Mouse (Mus musculus): ENCODE measurements around the gene Gm10320. TPM values are rescaled to one million over a fixed set of nuclear protein-coding genes. Genes with fewer than 3 reads are reported as not detected.

Gm10320 gene
- polyA plus RNA-seq, 1 experiment from 2014 or later, result 1.7 TPM

GRCm38 (mm10) chr13:98523719-98524316 is 32.0 kb upstream of the Gm10320 start:
- Histone ChIP-seq H3K4me2 (no peak overlapping the region), H3K27me3 (peaks cover 5% of the 10 kb centered on the region; the same call in 1 of the 2 replicates), H3K9ac (replicated peaks) (no peak overlapping the region), H3K4me3 (replicated peaks) (no peak overlapping the region), H3K4me1 (replicated peaks) (peaks cover 11% of the 10 kb centered on the region), H3K36me3 (no peaks in the 10 kb centered on the region), H3K9me3 (peaks cover 10% of the 10 kb centered on the region; the same call in 1 of the 2 replicates), H3K27ac (no peak overlapping the region)
- WGBS, result 32% methylated on average over 6 of the region's 6 CpGs
- peak; percentile 81 for ATAC-seq (ENCODE audit: insufficient number of reproducible peaks, insufficient read depth, low FRiP score, low TSS enrichment, low read depth)

- Histone ChIP-seq H3K4me2 (peak overlapping the region; percentile 23), H3K9me3 (peaks cover 10% of the 10 kb centered on the region; the same call in 1 of the 2 replicates), H3K27me3 (peaks cover 11% of the 10 kb centered on the region; the same call in 1 of the 2 replicates), H3K27ac (no peak overlapping the region), H3K9ac (replicated peaks) (no peak overlapping the region), H3K36me3 (no peaks in the 10 kb centered on the region), H3K4me1 (replicated peaks) (peaks cover 13% of the 10 kb centered on the region), H3K4me3 (replicated peaks) (0 out of 2 replicates have a peak overlapping the region, but pooled peaks have one; percentile 8)
- WGBS, result 8% methylated on average over 11 of the region's 11 CpGs
- ATAC-seq (ENCODE audit: insufficient number of reproducible peaks, insufficient read depth, low FRiP score, low TSS enrichment, low read depth), result no peak
Measured at GRCm38 (mm10) chr13:98518341-98518740, 26.5 kb upstream of the Gm10320 start.

GRCm38 (mm10) chr13:98517666-98518065 is 25.9 kb upstream of the Gm10320 start:
- H3K4me2 ChIP-seq, result no peak overlapping the region
- no peaks in the 10 kb centered on the region for H3K36me3 ChIP-seq
- ATAC-seq (ENCODE audit: insufficient number of reproducible peaks, insufficient read depth, low FRiP score, low TSS enrichment, low read depth), result no peak
- 31% methylated on average over 5 of the region's 5 CpGs for WGBS
- peaks cover 11% of the 10 kb centered on the region; the same call in 1 of the 2 replicates for H3K27me3 ChIP-seq
- no peak overlapping the region for H3K9ac ChIP-seq (replicated peaks)
- no peak overlapping the region for H3K4me3 ChIP-seq (replicated peaks)
- no peak overlapping the region for H3K27ac ChIP-seq
- peaks cover 10% of the 10 kb centered on the region; the same call in 1 of the 2 replicates for H3K9me3 ChIP-seq
- H3K4me1 ChIP-seq (replicated peaks), result peaks cover 13% of the 10 kb centered on the region

GRCm38 (mm10) chr13:98516985-98517384 is 25.2 kb upstream of the Gm10320 start:
- H3K4me1 ChIP-seq (replicated peaks), result peaks cover 13% of the 10 kb centered on the region
- H3K36me3 ChIP-seq, result no peaks in the 10 kb centered on the region
- ATAC-seq (ENCODE audit: insufficient number of reproducible peaks, insufficient read depth, low FRiP score, low TSS enrichment, low read depth), result no peak
- 77% methylated on average over 4 of the region's 4 CpGs for WGBS
- H3K4me3 ChIP-seq (replicated peaks), result no peak overlapping the region
- H3K4me2 ChIP-seq, result no peak overlapping the region
- no peak overlapping the region for H3K9ac ChIP-seq (replicated peaks)
- H3K9me3 ChIP-seq, result 0 out of 2 replicates have a peak, but pooled peaks cover 4% of the 10 kb centered on the region
- no peak overlapping the region for H3K27ac ChIP-seq
- peaks cover 11% of the 10 kb centered on the region; the same call in 1 of the 2 replicates for H3K27me3 ChIP-seq

GRCm38 (mm10) chr13:98512066-98512465 is 20.3 kb upstream of the Gm10320 start:
- Histone ChIP-seq H3K4me2 (no peak overlapping the region), H3K9me3 (no peaks in the 10 kb centered on the region), H3K36me3 (no peaks in the 10 kb centered on the region), H3K4me3 (replicated peaks) (no peak overlapping the region), H3K27ac (no peak overlapping the region), H3K9ac (replicated peaks) (no peak overlapping the region), H3K4me1 (replicated peaks) (no peaks in the 10 kb centered on the region; the same call in 1 of the 2 replicates), H3K27me3 (peaks cover 20% of the 10 kb centered on the region)
- ATAC-seq (ENCODE audit: insufficient number of reproducible peaks, insufficient read depth, low FRiP score, low TSS enrichment, low read depth), result no peak
- 78% methylated on average over 4 of the region's 4 CpGs for WGBS

GRCm38 (mm10) chr13:98507656-98508055 is 15.9 kb upstream of the Gm10320 start:
- Histone ChIP-seq H3K4me3 (replicated peaks) (no peak overlapping the region), H3K36me3 (no peaks in the 10 kb centered on the region), H3K27ac (no peak overlapping the region), H3K9me3 (no peaks in the 10 kb centered on the region), H3K9ac (replicated peaks) (no peak overlapping the region), H3K27me3 (peaks cover 61% of the 10 kb centered on the region), H3K4me1 (replicated peaks) (peaks cover 29% of the 10 kb centered on the region), H3K4me2 (no peak overlapping the region)
- WGBS, result 61% methylated on average over 2 of the region's 2 CpGs
- ATAC-seq (ENCODE audit: insufficient number of reproducible peaks, insufficient read depth, low FRiP score, low TSS enrichment, low read depth), result no peak

- H3K4me1 ChIP-seq (replicated peaks), result peaks cover 36% of the 10 kb centered on the region
- ATAC-seq (ENCODE audit: insufficient number of reproducible peaks, insufficient read depth, low FRiP score, low TSS enrichment, low read depth), result no peak
- no peak overlapping the region for H3K4me3 ChIP-seq (replicated peaks)
- 11% methylated on average over 4 of the region's 4 CpGs for WGBS
- no peak overlapping the region for H3K27ac ChIP-seq
- no peaks in the 10 kb centered on the region for H3K9me3 ChIP-seq
- peaks cover 73% of the 10 kb centered on the region for H3K27me3 ChIP-seq
- H3K4me2 ChIP-seq, result no peak overlapping the region
- H3K9ac ChIP-seq (replicated peaks), result no peak overlapping the region
- H3K36me3 ChIP-seq, result no peaks in the 10 kb centered on the region
Measured at GRCm38 (mm10) chr13:98506496-98506895, 14.7 kb upstream of the Gm10320 start.

GRCm38 (mm10) chr13:98505989-98506388 is 14.2 kb upstream of the Gm10320 start:
- peaks cover 78% of the 10 kb centered on the region for H3K27me3 ChIP-seq
- H3K36me3 ChIP-seq, result no peaks in the 10 kb centered on the region
- ATAC-seq (ENCODE audit: insufficient number of reproducible peaks, insufficient read depth, low FRiP score, low TSS enrichment, low read depth), result no peak
- H3K9ac ChIP-seq (replicated peaks), result no peak overlapping the region
- no peaks in the 10 kb centered on the region for H3K9me3 ChIP-seq
- H3K4me2 ChIP-seq, result no peak overlapping the region
- WGBS, result 16% methylated on average over 6 of the region's 6 CpGs
- H3K4me3 ChIP-seq (replicated peaks), result no peak overlapping the region
- peaks cover 36% of the 10 kb centered on the region for H3K4me1 ChIP-seq (replicated peaks)
- no peak overlapping the region for H3K27ac ChIP-seq

GRCm38 (mm10) chr13:98505489-98505857 is 13.7 kb upstream of the Gm10320 start:
- H3K4me3 ChIP-seq (replicated peaks), result no peak overlapping the region
- H3K4me1 ChIP-seq (replicated peaks), result peaks cover 36% of the 10 kb centered on the region
- 4% methylated on average over 11 of the region's 11 CpGs for WGBS
- no peaks in the 10 kb centered on the region for H3K9me3 ChIP-seq
- no peak for ATAC-seq (ENCODE audit: insufficient number of reproducible peaks, insufficient read depth, low FRiP score, low TSS enrichment, low read depth)
- H3K9ac ChIP-seq (replicated peaks), result no peak overlapping the region
- H3K27me3 ChIP-seq, result peaks cover 83% of the 10 kb centered on the region
- no peaks in the 10 kb centered on the region for H3K36me3 ChIP-seq
- no peak overlapping the region for H3K27ac ChIP-seq
- H3K4me2 ChIP-seq, result peak overlapping the region; percentile 96

GRCm38 (mm10) chr13:98504661-98505488 is 13.1 kb upstream of the Gm10320 start:
- H3K4me2 ChIP-seq, result peak overlapping the region; percentile 96
- H3K27me3 ChIP-seq, result peaks cover 89% of the 10 kb centered on the region
- no peaks in the 10 kb centered on the region for H3K9me3 ChIP-seq
- no peaks in the 10 kb centered on the region for H3K36me3 ChIP-seq
- peak; percentile 52; the same call in 1 of the 2 replicates for ATAC-seq (ENCODE audit: insufficient number of reproducible peaks, insufficient read depth, low FRiP score, low TSS enrichment, low read depth)
- no peak overlapping the region for H3K27ac ChIP-seq
- peak overlapping the region; percentile 58 for H3K9ac ChIP-seq (replicated peaks)
- peak overlapping the region; percentile 48 for H3K4me3 ChIP-seq (replicated peaks)
- under 1% methylated on average over 49 of the region's 51 CpGs for WGBS
- peaks cover 36% of the 10 kb centered on the region for H3K4me1 ChIP-seq (replicated peaks)

- ATAC-seq (ENCODE audit: insufficient number of reproducible peaks, insufficient read depth, low FRiP score, low TSS enrichment, low read depth), result no peak; the same call in 1 of the 2 replicates
- no peaks in the 10 kb centered on the region for H3K9me3 ChIP-seq
- peaks cover 36% of the 10 kb centered on the region for H3K4me1 ChIP-seq (replicated peaks)
- H3K4me3 ChIP-seq (replicated peaks), result peak overlapping the region; percentile 48
- H3K36me3 ChIP-seq, result no peaks in the 10 kb centered on the region
- peak overlapping the region; percentile 96 for H3K4me2 ChIP-seq
- H3K27ac ChIP-seq, result no peak overlapping the region
- peaks cover 93% of the 10 kb centered on the region for H3K27me3 ChIP-seq
- no peak overlapping the region; the same call in 1 of the 2 replicates for H3K9ac ChIP-seq (replicated peaks)
- WGBS, result under 1% methylated on average over 27 of the region's 27 CpGs
Measured at GRCm38 (mm10) chr13:98504181-98504660, 12.4 kb upstream of the Gm10320 start.

Data from limb, embryonic 12.5 days (tissue).